Mouse (Mus musculus) T-helper 1 cell (primary cell): Measurements from ENCODE around the gene Ndufb10.
"Not testable (repeated sequence)": the region's sequence is repeated elsewhere in the genome, so short reads cannot be mapped to it uniquely, and the experiment has no call there.

Source experiments
- in situ Hi-C: fragments of 300-600 bp; cut with MboI, MseI; formaldehyde crosslinking; loops from one replicate; pipeline ENCODE4 v1.15.1; 2025; ENCODE audit warnings: high pct_unique_total_duplicates

Ndufb10 gene

DNA sequence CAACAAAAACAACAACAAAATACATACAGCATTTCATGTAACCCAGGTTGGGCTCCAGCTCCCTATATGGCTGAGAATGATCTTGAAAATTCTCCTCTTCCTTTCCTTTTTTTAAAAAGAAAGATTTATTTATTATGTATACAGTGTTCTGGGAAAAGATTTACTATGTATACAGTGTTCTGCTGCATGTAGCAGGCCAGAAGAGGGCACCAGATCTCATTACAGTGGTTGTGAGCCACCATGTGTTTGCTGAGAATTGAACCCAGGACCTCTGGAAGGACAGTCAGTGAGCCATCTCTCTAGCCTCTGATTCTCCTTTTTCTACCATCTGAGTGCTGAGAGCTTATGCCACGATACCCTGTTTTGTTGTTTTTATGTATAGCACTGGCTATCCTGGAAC lies 10.2 kb upstream of the Ndufb10 start:
- in situ Hi-C loops = no loop called here

DNA sequence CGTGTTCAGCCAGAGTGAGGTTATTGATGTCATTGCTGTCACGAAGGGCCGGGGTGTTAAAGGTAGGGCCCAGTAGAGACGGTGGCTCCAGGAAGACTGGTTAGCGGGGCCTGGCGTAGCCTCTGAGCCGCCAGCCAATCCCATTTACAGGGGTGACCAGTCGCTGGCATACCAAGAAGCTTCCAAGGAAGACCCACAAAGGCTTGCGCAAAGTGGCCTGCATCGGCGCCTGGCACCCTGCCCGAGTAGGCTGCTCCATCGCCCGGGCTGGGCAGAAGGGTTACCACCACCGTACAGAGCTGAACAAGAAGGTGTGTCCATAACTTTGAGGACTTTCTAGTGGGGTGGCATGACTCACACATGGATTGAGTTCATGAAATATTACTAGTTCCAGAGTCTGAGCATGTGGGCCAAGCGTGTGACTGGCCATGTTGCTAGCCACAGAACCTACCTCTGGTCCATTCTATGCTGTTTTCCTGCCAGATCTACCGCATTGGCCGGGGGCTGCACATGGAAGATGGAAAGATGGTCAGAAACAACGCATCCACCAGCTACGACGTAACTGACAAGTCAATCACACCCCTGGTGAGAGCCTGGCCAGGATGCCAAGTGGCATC lies 9.3 kb upstream of the Ndufb10 start:
- in situ Hi-C loops = no loop called here

- in situ Hi-C loops = no loop called here
Measured at GRCm38 (mm10) chr17:24732233-24732935, 8.1 kb upstream of the Ndufb10 start.

DNA sequence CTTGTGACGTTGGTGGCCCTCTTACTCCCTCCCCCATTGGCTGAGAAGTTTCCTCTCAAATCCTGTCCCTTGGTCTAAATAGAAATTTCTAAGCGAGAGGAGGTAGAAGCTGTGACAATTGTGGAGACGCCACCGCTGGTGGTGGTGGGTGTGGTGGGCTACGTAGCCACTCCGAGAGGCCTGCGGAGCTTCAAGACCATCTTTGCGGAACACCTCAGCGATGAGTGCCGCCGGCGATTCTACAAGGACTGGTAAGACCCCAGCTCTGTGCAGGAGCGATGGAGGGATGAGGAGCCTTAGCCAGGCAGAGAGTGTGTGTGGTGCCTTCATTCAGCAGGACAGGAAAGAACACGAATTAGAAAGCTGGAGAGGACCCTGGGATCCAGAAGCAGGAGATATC lies 6.5 kb upstream of the Ndufb10 start:
- in situ Hi-C loops = no loop called here

DNA sequence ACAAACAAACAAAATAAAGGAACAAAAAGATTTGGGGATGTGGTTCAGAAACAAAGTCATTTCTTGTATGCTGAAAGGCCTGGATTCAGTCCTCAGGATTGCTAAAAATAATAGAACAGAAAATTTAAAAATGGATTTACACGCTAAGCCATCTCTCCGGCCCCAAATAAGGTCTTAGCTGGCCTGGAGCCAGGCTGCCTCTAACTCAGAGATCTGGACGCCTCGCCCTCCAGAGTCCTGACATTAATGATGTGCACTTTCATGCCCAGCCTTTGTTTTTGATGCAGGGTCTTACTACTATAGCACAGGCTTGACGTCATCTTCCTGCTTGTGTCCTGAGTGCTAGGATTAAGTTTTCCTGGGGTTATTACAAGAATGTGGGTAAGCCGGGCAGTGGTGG lies 4.8 kb upstream of the Ndufb10 start:
- in situ Hi-C loops = no loop called here

GRCm38 (mm10) chr17:24728184-24728583 lies 3.9 kb upstream of the Ndufb10 start:
- in situ Hi-C loops = no loop called here

GRCm38 (mm10) chr17:24727618-24728017 lies 3.3 kb upstream of the Ndufb10 start, which contains the start of gene Rpl3l:
Rpl3l (plus strand) TSS chr17:24727820.
- in situ Hi-C loops = no loop called here

- in situ Hi-C loops = no loop called here
Measured at GRCm38 (mm10) chr17:24725637-24726390, 1.5 kb upstream of the Ndufb10 start.

DNA sequence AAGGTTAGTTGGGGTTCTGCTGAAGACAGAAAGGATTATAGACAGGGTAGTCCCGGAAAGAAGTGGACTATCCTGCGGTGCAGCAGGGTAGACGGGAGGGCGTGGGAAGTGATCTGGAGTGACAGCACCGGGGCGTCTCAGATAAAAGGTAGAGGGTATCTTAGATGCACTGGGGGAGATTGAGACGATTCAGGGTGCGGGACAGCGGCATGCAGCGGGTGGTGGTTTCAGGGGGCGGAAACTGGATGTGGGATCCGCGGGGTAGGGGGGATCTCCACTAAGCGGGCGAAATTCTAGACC lies 447 bp downstream of the Ndufb10 start:
- in situ Hi-C loops = no loop called here

DNA sequence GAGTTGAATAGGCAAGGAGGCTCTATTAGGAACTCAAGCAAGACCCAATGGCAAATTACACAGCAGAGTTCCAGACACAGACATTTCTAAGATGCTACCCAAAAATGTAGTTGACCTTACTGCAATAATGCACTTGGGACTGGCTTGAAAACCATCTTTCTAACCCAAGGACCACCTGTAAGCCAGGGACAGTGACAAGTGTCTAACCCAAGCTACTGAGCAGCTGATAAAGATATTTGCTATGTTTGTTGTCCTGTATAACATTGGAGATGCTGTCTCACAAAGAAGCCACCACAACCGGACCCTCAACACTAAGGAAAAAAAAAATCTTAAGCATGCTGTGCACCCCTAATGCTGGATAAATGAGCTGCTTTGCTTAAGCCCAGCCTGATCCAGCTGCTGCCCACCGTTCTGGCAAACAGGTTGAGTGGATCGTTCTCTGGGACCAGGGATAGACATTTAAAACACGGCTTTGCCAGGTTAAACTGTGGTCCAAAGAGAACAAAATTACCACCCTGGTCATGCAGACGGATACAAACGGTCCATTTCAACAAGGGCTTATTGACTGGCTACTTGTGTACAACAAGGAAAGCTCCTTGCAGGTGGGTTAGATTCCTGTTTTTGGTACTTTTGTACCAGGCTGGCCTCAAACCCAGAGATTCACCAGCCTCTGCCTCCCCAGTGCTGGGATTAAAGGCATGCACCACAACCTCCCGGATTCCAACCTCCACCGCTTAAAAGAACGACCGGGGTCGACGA lies 977 bp downstream of the Ndufb10 start:
- in situ Hi-C loops = no loop called here

- in situ Hi-C loops = no loop called here
Measured at GRCm38 (mm10) chr17:24722220-24722924, 1.9 kb downstream of the Ndufb10 start.

DNA sequence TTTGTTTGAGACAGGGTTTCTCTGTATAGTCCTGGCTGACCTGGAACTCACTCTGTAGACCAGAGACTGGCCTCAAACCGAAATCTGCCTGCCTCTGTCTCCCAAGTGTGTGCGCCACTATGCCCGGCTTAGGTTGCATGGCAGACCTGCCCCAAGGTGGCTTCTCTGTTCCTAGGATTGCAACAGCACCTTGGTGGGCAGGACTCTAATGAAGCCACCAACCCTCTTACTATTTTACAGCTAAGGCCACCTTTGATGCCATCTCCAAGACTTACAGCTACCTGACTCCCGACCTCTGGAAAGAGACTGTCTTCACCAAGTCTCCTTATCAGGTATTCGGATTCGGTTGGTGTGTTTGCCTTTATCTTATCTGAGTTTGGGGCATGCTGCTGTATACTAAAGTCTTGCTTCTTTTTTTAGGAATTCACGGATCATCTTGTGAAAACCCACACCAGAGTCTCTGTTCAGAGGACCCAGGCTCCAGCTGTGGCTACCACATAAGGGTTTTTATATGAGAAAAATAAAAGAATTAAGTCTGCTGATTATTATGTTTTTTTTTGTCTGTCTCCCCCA lies 2.8 kb downstream of the Ndufb10 start:
- in situ Hi-C loops = not testable (repeated sequence)

GRCm38 (mm10) chr17:24720616-24721015 lies 3.7 kb downstream of the Ndufb10 start:
- in situ Hi-C loops = not testable (repeated sequence)

GRCm38 (mm10) chr17:24719494-24720222 lies 4.6 kb downstream of the Ndufb10 start:
- in situ Hi-C loops = no loop called here

GRCm38 (mm10) chr17:24718938-24719337 lies 5.3 kb downstream of the Ndufb10 start:
- in situ Hi-C loops = not testable (repeated sequence)

DNA sequence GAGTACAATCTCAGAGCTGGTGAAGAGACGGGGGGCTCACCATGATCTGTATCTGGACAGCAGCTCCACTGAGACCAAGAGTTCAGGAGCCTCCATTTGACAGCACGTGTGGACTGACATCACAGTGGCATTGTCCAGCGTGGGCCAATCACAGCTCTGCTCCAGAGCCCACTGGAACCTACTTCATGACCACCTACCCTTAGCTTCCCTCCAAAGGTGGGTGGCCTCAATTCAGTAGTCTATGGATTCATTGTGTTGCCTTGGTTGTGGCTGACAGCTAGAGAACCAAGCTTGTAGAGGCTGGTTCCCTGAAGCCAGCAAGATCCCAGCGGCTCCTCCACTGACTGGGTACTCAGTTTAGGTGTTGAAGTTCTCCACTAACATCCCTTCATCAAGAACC lies 6.3 kb downstream of the Ndufb10 start, which contains the start of the genes Rnf151 and Rps2:
Gene Rnf151 (minus strand): TSS at position 121 of the 400 bp plus-strand sequence.
Gene Rps2 (plus strand): TSS at position 174 of the 400 bp plus-strand sequence.
- in situ Hi-C loops = no loop called here

- in situ Hi-C loops = no loop called here
Measured at GRCm38 (mm10) chr17:24716166-24716682, 8.1 kb downstream of the Ndufb10 start.

GRCm38 (mm10) chr17:24715556-24715955 lies 8.7 kb downstream of the Ndufb10 start:
- in situ Hi-C loops = no loop called here

GRCm38 (mm10) chr17:24708646-24709045 lies 15.6 kb downstream of the Ndufb10 start:
- in situ Hi-C loops = loop anchor here (10.0 kb wide), 1 partner anchor 564 kb away; no protein-coding TSS in a partner anchor
